Mouse (Mus musculus) natural killer cell, adult 2 months (primary cell): ENCODE measurements around the gene Gas7.

Experiments
- DNase-seq, 2 experiments: peaks; one replicate each; pipeline ENCODE4 v3.0.0; 2022; ENCODE audit warnings: low spot score in 2 of 2

Gene Gas7

GRCm38 (mm10) chr11:67622340-67622739, 167.1 kb downstream of the Gas7 start:
- no peak for DNase-seq

GRCm38 (mm10) chr11:67627179-67627578, 171.9 kb downstream of the Gas7 start:
- no peak for DNase-seq

- DNase-seq, result no peak
Observed at GRCm38 (mm10) chr11:67628522-67628921, 173.3 kb downstream of the Gas7 start.

- DNase-seq, result peak; percentile 12 to 39
Observed at GRCm38 (mm10) chr11:67632906-67633305, 177.7 kb downstream of the Gas7 start.

- peak in 1 of 2 experiments; percentile 17 for DNase-seq
Observed at GRCm38 (mm10) chr11:67633620-67634229, 178.5 kb downstream of the Gas7 start.

GRCm38 (mm10) chr11:67636201-67636600, 181.0 kb downstream of the Gas7 start:
- DNase-seq, result no peak

GRCm38 (mm10) chr11:67636905-67637586, 181.8 kb downstream of the Gas7 start:
- no peak for DNase-seq

GRCm38 (mm10) chr11:67638401-67638800, 183.2 kb downstream of the Gas7 start:
- DNase-seq, result no peak

- no peak for DNase-seq
Observed at GRCm38 (mm10) chr11:67640299-67640698, 185.1 kb downstream of the Gas7 start.

GRCm38 (mm10) chr11:67642421-67642820, 187.2 kb downstream of the Gas7 start:
- DNase-seq, result no peak

- DNase-seq, result no peak
Observed at GRCm38 (mm10) chr11:67642835-67643234, 187.6 kb downstream of the Gas7 start.

- DNase-seq, result no peak
Observed at GRCm38 (mm10) chr11:67643465-67643864, 188.2 kb downstream of the Gas7 start.

- no peak for DNase-seq
Observed at GRCm38 (mm10) chr11:67644632-67645149, 189.5 kb downstream of the Gas7 start.

GRCm38 (mm10) chr11:67647745-67648144, 192.5 kb downstream of the Gas7 start:
- peak; percentile 44 to 46 for DNase-seq

- DNase-seq, result no peak
Observed at GRCm38 (mm10) chr11:67648651-67649407, 193.6 kb downstream of the Gas7 start.

GRCm38 (mm10) chr11:67649971-67650707, 194.9 kb downstream of the Gas7 start:
- DNase-seq, result no peak

GRCm38 (mm10) chr11:67651731-67652130, 196.5 kb downstream of the Gas7 start:
- DNase-seq, result no peak

- no peak for DNase-seq
Observed at GRCm38 (mm10) chr11:67652194-67652892, 197.1 kb downstream of the Gas7 start.

GRCm38 (mm10) chr11:67652893-67653255, 197.6 kb downstream of the Gas7 start:
- DNase-seq, result no peak

- no peak for DNase-seq
Observed at GRCm38 (mm10) chr11:67653521-67654090, 198.4 kb downstream of the Gas7 start.

- no peak for DNase-seq
Observed at GRCm38 (mm10) chr11:67654514-67654913, 199.3 kb downstream of the Gas7 start.
